Mouse (Mus musculus) small intestine, adult 2 months (tissue): ENCODE measurements around the gene Robo4.

Source experiments
- CTCF ChIP-seq: fragments of 200-500 bp; IDR thresholded peaks from 2 replicates; pipeline ENCODE4 v1.5.1; 2012; ENCODE audit warnings: low read depth, mild to moderate bottlenecking, control low read depth, inconsistent platforms, low read length, moderate library complexity, mixed read lengths; ENCODE audit not compliant: insufficient replicate concordance, insufficient read length; ENCODE audit errors: extremely low read depth
- POLR2A ChIP-seq: fragments of 200-500 bp; IDR thresholded peaks from 2 replicates; pipeline ENCODE4 v1.6.1; 2012; ENCODE audit warnings: low read depth, mild to moderate bottlenecking, control low read depth, inconsistent platforms, low read length, moderate library complexity

GRCm38 (mm10) chr9:37457151-37457550 is 55.5 kb downstream of the Robo4 start:
- TF ChIP-seq CTCF (no peak), POLR2A (no peak)
